Mouse (Mus musculus) MEL (cell line): ENCODE data around the gene LTO1.

Source experiments
- CTCF ChIP-seq, 3 experiments: IDR thresholded peaks in 2 of 3; conservative IDR thresholded peaks in 1 of 3; 2 replicates each; pipeline ENCODE4 v1.5.1; 2011 to 2012; ENCODE audit warnings: low read length in 3 of 3, low read depth in 2 of 3, mild to moderate bottlenecking in 2 of 3, improper control_type of control experiment in 1 of 3, inconsistent platforms in 1 of 3, mixed read lengths in 1 of 3, moderate library complexity in 1 of 3; ENCODE audit not compliant: control insufficient read depth in 1 of 3, insufficient read depth in 1 of 3, poor library complexity in 1 of 3, severe bottlenecking in 1 of 3
- MAFK ChIP-seq: IDR thresholded peaks from 2 replicates; pipeline ENCODE4 v1.6.1; 2011; ENCODE audit warnings: low read depth, mild to moderate bottlenecking, low read length, improper control_type of control experiment, borderline replicate concordance
- MYC ChIP-seq: IDR thresholded peaks from 2 replicates; pipeline ENCODE4 v1.6.1; 2011; ENCODE audit warnings: low read depth, mild to moderate bottlenecking, low read length, improper control_type of control experiment, moderate library complexity
- NELFE ChIP-seq: IDR thresholded peaks from 2 replicates; pipeline ENCODE4 v1.6.1; 2011; ENCODE audit warnings: low read depth, low read length, improper control_type of control experiment
- POLR2A ChIP-seq, 2 experiments: IDR thresholded peaks; 2 replicates each; pipeline ENCODE4 v1.6.1; 2011 to 2012; ENCODE audit warnings: low read length in 2 of 2, mild to moderate bottlenecking in 2 of 2, control low read depth in 1 of 2, improper control_type of control experiment in 1 of 2, low read depth in 1 of 2, moderate library complexity in 1 of 2; ENCODE audit not compliant: control insufficient read depth in 1 of 2, insufficient read depth in 1 of 2, poor library complexity in 1 of 2
- USF1 ChIP-seq: IDR thresholded peaks from 2 replicates; pipeline ENCODE4 v1.6.1; 2014; ENCODE audit warnings: low read depth, mild to moderate bottlenecking, inconsistent platforms, low read length, improper control_type of control experiment, moderate library complexity

DNA sequence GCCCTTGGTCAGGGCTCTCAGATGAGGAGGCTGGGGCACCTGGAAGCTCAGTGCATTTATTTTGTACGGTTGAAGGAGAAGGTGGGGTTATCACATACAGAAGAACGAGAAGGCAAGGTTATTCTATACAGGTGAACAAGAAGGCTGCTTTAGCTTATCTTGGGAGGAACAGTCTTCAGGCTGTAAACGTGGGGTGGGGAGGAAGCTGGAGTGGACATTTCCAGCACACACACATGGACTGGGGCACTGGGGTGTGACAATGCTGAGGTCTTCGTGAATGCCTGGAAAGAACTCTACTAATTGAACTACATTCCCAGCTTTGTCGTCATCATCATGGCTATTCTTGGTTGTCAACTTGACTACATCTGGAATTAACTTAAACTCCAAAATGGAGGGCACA, 51.0 kb downstream of the LTO1 start:
- no peak for TF ChIP-seq USF1
- no peak for TF ChIP-seq POLR2A (IDR thresholded peaks at IDR 0.05; ENCODE audit: control insufficient read depth in 1 of 2, insufficient read depth in 1 of 2, low read depth in 1 of 2, low read length in 2 of 2, poor library complexity in 1 of 2)
- TF ChIP-seq CTCF (IDR thresholded peaks at IDR 0.05 in 2 of 3, conservative IDR thresholded peaks at IDR 0.05 in 1 of 3; ENCODE audit: control insufficient read depth in 1 of 3, insufficient read depth in 1 of 3, low read depth in 2 of 3, low read length in 3 of 3, poor library complexity in 1 of 3, severe bottlenecking in 1 of 3) = no peak
- TF ChIP-seq NELFE = no peak
- TF ChIP-seq MAFK = no peak
- no peak for TF ChIP-seq MYC
